Mouse (Mus musculus) G1E-ER4 (cell line): ENCODE measurements around the gene Sulf2. TPM values are rescaled to one million over a fixed set of nuclear protein-coding genes. Genes with fewer than 3 reads are reported as not detected.

Experiments used
- GATA1 ChIP-seq: IDR thresholded peaks from one replicate; pipeline ENCODE4 v1.8.0; 2012; ENCODE audit warnings: low read length, inconsistent platforms
- polyA plus RNA-seq: library from polyadenylated mRNA; stranded (reverse); fragments of >175 nt; gene quantifications from 2 replicates; pipeline ENCODE4 v1.2.3, GENCODE M21; 2012

Gene Sulf2
- polyA plus RNA-seq, 1 experiment, result not detected

GRCm38 (mm10) chr2:166180744-166181508 lies 25.5 kb upstream of the Sulf2 start:
- no peak for TF ChIP-seq GATA1

- no peak for TF ChIP-seq GATA1
Observed at GRCm38 (mm10) chr2:166180136-166180649, 24.7 kb upstream of the Sulf2 start.

GRCm38 (mm10) chr2:166179457-166180101 lies 24.1 kb upstream of the Sulf2 start:
- no peak for TF ChIP-seq GATA1

- no peak for TF ChIP-seq GATA1
Observed at GRCm38 (mm10) chr2:166175552-166176136, 20.2 kb upstream of the Sulf2 start.

GRCm38 (mm10) chr2:166175145-166175544 lies 19.7 kb upstream of the Sulf2 start:
- no peak for TF ChIP-seq GATA1

GRCm38 (mm10) chr2:166173169-166173568 lies 17.7 kb upstream of the Sulf2 start:
- TF ChIP-seq GATA1, result no peak

- no peak for TF ChIP-seq GATA1
Observed at GRCm38 (mm10) chr2:166170173-166170572, 14.7 kb upstream of the Sulf2 start.

- no peak for TF ChIP-seq GATA1
Observed at GRCm38 (mm10) chr2:166168868-166169267, 13.4 kb upstream of the Sulf2 start.

- TF ChIP-seq GATA1, result no peak
Observed at GRCm38 (mm10) chr2:166167387-166167786, 11.9 kb upstream of the Sulf2 start.

GRCm38 (mm10) chr2:166165396-166165795 lies 9.9 kb upstream of the Sulf2 start:
- TF ChIP-seq GATA1, result no peak

GRCm38 (mm10) chr2:166164601-166165000 lies 9.1 kb upstream of the Sulf2 start:
- no peak for TF ChIP-seq GATA1

- no peak for TF ChIP-seq GATA1
Observed at GRCm38 (mm10) chr2:166163917-166164316, 8.5 kb upstream of the Sulf2 start.

GRCm38 (mm10) chr2:166163252-166163651 lies 7.8 kb upstream of the Sulf2 start:
- TF ChIP-seq GATA1, result no peak

- no peak for TF ChIP-seq GATA1
Observed at GRCm38 (mm10) chr2:166162160-166162559, 6.7 kb upstream of the Sulf2 start.

GRCm38 (mm10) chr2:166159276-166159675 lies 3.8 kb upstream of the Sulf2 start:
- no peak for TF ChIP-seq GATA1
